Mouse (Mus musculus): ENCODE measurements at regions not wholly inside any gene's neighbourhood (a gene's known extent, or its start where the extent isn't known, plus 50 kb on each side); places are given as distances from the start of the nearest gene placed in this dataset.
A peak's percentile ranks its signal among the peaks of the same experiment; 100 is the strongest.

GRCm38 (mm10) chr3:56302346-56303185 is 119.1 kb upstream of the Nbea start:
- no peak for DNase-seq

GRCm38 (mm10) chr3:56300769-56301168 is 117.3 kb upstream of the Nbea start:
- DNase-seq: no peak

- DNase-seq: no peak
These were observed 112.1 kb upstream of the Nbea start for GRCm38 (mm10) chr3:56295578-56295977.

GRCm38 (mm10) chr3:56281507-56281906 is 98.0 kb upstream of the Nbea start:
- DNase-seq: no peak

- DNase-seq: no peak
These were observed 96.9 kb upstream of the Nbea start for GRCm38 (mm10) chr3:56280330-56280957.

GRCm38 (mm10) chr3:56272587-56272986 is 89.1 kb upstream of the Nbea start:
- no peak for DNase-seq

GRCm38 (mm10) chr3:56270241-56270830 is 86.8 kb upstream of the Nbea start:
- DNase-seq: peak; percentile 8

- DNase-seq: no peak
These were observed 78.5 kb upstream of the Nbea start for GRCm38 (mm10) chr3:56261800-56262561.

- DNase-seq: no peak
These were observed 72.8 kb upstream of the Nbea start for GRCm38 (mm10) chr3:56256271-56256670.

- no peak for DNase-seq
These were observed 60.9 kb upstream of the Nbea start for GRCm38 (mm10) chr3:56244370-56244769.

- no peak for DNase-seq
These were observed 54.7 kb upstream of the Nbea start for GRCm38 (mm10) chr3:56238228-56238627.

GRCm38 (mm10) chr3:56236163-56236562 is 52.7 kb upstream of the Nbea start:
- DNase-seq: no peak

All from kidney, postnatal 14 days (tissue).